Mouse (Mus musculus) CD4-positive, CD25-positive, alpha-beta regulatory T cell, adult 2 months (primary cell): ENCODE results near the gene Ero1lb.
A peak's percentile ranks its signal among the peaks of the same experiment; 100 is the strongest.
"Not testable (repeated sequence)": the region's sequence is repeated elsewhere in the genome, so short reads cannot be mapped to it uniquely, and the experiment has no call there.

Experiments used
- DNase-seq: peaks from one replicate; pipeline ENCODE4 v3.0.0-alpha.2; 2012; ENCODE audit warnings: low read depth, low spot score

The Ero1lb gene

DNA sequence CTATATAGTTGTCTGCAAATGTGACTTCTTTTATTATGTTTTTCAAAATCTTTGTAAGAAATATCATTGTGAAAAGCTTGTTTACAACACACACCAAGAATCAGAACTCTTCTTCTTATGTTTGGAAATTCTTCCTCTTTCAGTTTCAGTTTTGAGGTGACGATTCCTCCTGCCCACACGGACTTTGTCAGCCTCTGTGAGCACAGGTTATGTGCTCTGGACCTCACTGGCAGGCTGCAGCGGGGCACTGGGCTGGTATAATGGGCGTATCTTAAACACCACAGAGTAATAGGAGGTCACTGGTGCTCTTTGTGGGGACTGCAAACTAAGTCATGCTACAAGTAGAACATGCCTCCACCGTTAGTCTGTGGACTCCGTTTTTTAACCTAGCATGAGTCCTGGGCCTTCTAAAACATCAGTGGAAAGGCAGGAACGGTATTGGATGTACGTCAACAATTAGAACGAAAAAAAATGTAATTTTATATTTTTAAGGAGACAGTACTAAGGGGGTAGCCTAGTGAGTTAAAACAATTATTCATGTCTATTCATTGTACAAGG, 9.4 kb downstream of the Ero1lb start:
- DNase-seq = peak; percentile 73

GRCm38 (mm10) chr13:12578145-12578544, 12.5 kb downstream of the Ero1lb start:
- DNase-seq = no peak

- peak; percentile 87 for DNase-seq
These were observed 23.3 kb downstream of the Ero1lb start for GRCm38 (mm10) chr13:12589003-12589402.

- not testable (repeated sequence) for DNase-seq
These were observed 31.4 kb downstream of the Ero1lb start for GRCm38 (mm10) chr13:12597075-12597474.

GRCm38 (mm10) chr13:12610206-12610605, 44.5 kb downstream of the Ero1lb start:
- DNase-seq = not testable (repeated sequence)

DNA sequence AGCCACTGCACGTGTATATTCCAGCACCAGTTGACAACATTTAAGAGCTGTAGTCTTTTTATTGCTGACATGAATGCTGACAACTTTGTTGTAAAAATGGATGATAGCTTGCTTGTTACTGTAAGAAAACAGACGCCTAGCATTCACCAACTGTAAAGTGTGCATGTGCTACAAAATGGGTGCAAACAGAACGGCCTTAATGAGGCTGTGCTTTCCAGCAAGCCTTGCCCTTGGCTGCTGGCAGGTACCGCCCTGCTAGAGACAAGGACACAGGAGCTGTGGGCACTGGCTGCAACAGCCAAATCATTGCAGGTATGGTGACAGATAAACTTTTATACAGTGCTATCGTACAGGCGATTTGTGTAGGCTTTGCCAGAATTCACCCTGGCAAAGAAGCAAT, 48.4 kb downstream of the Ero1lb start:
- not testable (repeated sequence) for DNase-seq

GRCm38 (mm10) chr13:12614591-12614990, 48.9 kb downstream of the Ero1lb start:
- not testable (repeated sequence) for DNase-seq

DNA sequence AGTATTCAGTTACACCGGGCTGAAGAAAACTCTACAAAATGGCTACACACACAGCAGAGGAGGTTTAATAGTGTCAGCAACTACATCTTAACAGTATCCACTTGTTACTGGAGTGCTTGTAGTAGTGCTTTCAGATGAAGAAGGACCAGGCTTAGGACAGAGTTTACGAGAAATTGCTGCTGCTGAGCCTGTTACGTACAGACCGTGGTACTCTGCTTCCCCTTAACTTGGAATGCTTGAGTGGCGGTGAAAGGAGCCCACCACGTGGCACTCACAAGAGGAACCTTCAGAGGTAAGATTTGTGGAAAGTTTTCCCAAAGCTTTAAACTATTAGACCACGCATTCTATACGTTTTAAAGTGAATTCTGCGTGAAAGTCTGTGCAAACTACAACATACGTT, 49.3 kb downstream of the Ero1lb start:
- DNase-seq = not testable (repeated sequence)

GRCm38 (mm10) chr13:12616489-12616888, 50.8 kb downstream of the Ero1lb start:
- DNase-seq = not testable (repeated sequence)

- DNase-seq = not testable (repeated sequence)
These were observed 54.1 kb downstream of the Ero1lb start for GRCm38 (mm10) chr13:12619808-12620207.

DNA sequence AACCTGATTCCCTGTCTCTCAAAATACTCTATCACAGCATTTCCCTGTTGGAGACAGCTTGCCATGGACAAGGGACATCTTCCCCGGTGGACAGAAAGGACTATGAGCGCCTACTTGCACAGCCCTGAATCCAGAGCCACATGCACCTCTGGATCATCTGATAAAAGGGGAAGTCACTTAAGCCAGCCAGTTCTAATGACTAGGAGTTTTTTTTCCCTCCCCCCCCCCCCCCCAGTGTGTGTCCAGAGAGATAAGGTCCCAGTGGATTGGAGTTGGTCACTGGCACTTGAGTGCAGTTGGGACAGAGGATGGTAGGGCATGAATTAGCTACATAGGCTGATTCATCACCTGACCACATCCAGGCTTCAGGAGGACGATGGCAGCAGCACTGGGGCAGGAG, 60.4 kb downstream of the Ero1lb start:
- DNase-seq = not testable (repeated sequence)

DNA sequence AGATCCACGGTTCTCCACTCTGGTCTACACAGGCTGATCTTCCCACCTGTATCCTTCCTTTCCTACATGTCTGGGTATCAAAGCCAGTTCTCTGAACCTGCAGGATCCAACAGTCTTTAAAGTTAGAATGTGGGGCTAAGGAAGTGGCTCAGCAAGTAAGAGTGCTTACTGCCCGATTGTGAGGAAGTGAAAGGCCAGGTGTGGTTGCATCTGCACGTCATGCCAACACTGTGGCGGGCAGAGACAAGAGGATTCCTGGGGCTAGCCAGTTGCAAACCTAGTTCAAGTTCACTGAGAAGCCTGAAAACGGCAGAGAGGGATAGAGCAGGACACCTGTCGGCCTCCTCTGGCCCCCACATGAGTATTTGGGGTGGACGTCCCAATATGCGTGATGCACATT, 62.1 kb downstream of the Ero1lb start:
- DNase-seq = not testable (repeated sequence)

- not testable (repeated sequence) for DNase-seq
These were observed 62.5 kb downstream of the Ero1lb start for GRCm38 (mm10) chr13:12628181-12628580.

- DNase-seq = not testable (repeated sequence)
These were observed 64.6 kb downstream of the Ero1lb start for GRCm38 (mm10) chr13:12630252-12630651.

DNA sequence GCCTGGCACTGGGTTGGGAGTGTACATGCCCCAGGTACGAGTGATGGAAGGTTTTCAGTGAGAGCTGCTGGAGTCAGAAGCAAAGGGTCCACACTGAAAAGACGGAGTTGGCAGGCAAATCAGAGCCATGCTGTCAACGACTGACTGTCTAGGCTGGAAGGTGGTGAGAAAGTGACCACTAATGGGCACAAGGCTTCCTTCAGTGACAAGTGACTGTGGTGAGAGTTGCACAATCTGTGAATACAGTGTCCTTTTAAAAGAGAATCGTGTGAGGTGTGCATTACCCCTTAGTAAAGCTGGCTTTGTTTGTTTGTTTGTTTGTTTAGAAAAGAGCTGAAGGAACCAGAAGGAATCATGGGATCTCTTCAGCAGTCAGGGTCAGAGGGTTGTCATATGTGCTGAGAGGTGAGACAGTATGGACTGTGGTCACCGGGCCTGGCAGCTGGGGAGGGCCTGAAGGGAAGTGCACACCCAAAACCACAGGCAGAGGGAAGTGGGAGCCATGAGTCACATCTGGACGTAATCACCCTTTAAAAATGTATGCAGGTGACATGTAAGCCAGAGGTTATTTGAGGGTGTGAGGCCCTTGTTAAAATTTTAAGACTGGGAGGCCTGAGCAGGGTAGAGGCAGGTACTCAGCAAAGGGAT, 69.4 kb downstream of the Ero1lb start:
- DNase-seq = not testable (repeated sequence)

DNA sequence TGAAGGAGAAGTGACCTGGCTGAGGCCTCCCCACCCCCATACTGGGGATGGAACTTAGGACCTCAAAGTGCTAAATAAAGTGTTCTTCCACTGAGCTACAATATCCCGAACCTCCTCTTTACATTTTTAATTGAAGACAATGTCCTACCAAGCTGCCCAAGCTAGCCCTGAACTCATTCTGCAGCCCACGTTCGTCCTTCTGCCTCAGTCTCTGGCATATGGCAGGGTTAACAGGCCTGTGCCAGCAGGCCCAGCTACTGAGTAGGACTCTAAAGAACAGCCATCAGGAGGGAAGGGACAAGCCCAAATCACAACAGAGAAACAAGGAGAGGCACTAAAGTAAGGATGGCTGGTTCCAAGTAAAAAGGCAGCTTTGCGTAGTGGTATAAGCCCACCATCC, 77.1 kb downstream of the Ero1lb start:
- not testable (repeated sequence) for DNase-seq

- DNase-seq = not testable (repeated sequence)
These were observed 81.0 kb downstream of the Ero1lb start for GRCm38 (mm10) chr13:12646676-12647075.

DNA sequence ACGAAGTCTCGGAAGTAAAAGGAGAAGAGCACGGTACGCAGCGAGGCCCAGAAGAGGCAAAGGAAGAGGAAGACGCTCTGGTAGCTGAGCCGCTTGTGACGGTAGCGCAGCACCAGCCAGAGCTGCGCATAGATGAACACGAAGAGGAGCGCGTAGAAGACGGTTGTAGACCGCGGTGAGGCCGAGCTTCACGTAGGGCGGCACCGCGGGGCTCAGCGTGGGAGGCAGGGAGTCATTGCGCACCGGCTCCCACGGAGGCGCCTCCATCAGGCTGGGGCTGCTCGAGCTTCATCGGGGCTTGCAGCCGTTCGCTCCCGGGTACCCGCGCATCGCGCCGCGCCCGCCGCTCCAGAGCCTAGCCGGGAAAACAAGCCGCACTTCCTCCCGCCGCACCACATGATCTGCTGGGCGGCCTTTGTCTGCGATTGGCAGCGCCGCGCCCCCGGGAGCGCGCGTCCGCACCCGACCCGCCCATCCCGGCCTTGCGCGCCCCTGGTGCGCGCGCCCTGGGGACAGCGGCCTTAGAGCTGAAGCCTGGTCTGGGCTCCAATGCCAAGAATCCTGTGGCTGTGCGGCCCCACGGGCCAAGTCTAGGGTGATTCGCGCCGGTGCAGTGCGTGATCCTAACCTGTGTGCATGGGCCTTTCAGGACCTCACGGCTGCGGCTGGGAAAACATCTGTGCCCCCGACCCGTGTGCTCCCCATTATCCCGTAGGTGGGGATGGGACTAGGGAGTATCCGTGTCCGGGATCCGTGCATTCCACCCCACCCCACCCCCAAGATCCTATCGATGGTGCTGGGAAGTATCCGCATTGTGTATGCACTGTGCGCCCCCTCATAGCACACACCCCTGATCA, 84.6 kb downstream of the Ero1lb start:
- peak; percentile 37 for DNase-seq

- peak; percentile 33 for DNase-seq
These were observed 85.2 kb downstream of the Ero1lb start for GRCm38 (mm10) chr13:12650877-12651176.
